Mouse (Mus musculus): ENCODE measurements around the gene Uhrf1bp1.

GRCm38 (mm10) chr17:27911371-27911770 is 55.1 kb downstream of the Uhrf1bp1 start:
- TF ChIP-seq POLR2A (IDR thresholded peaks at IDR 0.05; ENCODE audit: control insufficient read depth, low read depth, low read length), result no peak
- no peak for TF ChIP-seq CTCF (IDR thresholded peaks at IDR 0.05; ENCODE audit: control insufficient read depth, insufficient read depth, insufficient replicate concordance, low read depth, low read length)

Measured in testis, adult 2 months (tissue).